ENCODE assay signal across 8 mouse cellular contexts in the genomic region with DNA sequence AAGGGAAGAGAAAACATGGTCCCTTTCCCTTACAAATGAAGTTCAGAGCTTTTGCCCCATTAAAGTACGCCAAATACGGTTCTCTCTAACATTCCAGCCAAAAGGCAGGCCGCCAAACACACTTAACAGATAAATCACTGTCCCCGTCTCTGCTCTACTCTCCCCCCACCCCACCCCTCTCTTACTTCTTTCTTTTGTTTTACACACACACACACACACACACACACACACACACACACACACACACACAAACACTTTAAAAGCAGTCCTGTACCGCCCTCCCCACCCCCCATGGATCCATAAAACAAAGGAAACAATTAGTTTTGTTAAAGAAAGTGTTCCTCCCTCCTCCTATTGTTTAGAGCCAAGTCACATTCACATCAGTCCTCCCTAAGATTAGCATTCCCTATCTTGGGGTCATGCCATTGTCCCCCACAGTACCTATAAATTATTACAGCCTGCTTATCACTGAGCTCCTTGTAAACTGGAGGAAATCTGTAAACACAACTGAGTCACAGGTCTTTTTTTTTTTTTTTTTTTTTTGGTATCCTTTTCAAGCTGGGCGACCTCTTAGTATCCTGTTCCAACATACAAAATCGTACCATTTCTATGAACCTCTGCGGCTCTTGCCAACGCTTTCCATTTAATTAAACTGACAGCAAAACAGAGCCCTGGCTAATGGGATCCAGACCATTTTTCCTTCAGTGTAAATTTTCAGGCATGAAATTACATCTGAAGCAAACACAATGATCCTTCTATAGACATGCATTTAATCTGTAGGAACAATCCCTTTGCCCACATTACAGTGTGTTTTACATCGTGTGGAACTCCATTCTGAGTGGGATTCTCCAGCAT.
DNase-seq lines count a peak whose midpoint lies in the region; ATAC-seq and TF ChIP-seq lines count a peak whose summit lies in the region.

No protein-coding gene starts in this region.

- no peaks in the 10 kb centered on the region for H3K27me3 ChIP-seq in midbrain, postnatal 0 days (ENCODE audit: insufficient read depth, low read length)
- H3K27me3 ChIP-seq in midbrain, embryonic 15.5 days (replicated peaks) = no peaks in the 10 kb centered on the region
- H3K27me3 ChIP-seq in embryonic facial prominence, embryonic 14.5 days (replicated peaks; ENCODE audit: control insufficient read depth, insufficient read depth, low read length) = no peaks in the 10 kb centered on the region
- H3K27me3 ChIP-seq in kidney, embryonic 15.5 days = no peaks in the 10 kb centered on the region
- no peaks in the 10 kb centered on the region for H3K27me3 ChIP-seq in neural tube, embryonic 13.5 days

- WGBS in midbrain, postnatal 0 days = 28% methylated on average over 10 of the region's 10 CpGs
- 24% methylated on average over 10 of the region's 10 CpGs for WGBS in midbrain, embryonic 15.5 days
- 35% methylated on average over 10 of the region's 10 CpGs for WGBS in embryonic facial prominence, embryonic 14.5 days
- 26% methylated on average over 10 of the region's 10 CpGs for WGBS in kidney, embryonic 15.5 days
- 16% methylated on average over 10 of the region's 10 CpGs for WGBS in neural tube, embryonic 13.5 days

- DNase-seq in midbrain, postnatal 0 days (ENCODE audit: low spot score) = peak; percentile 60
- peak; percentile 80 for DNase-seq in embryonic facial prominence, embryonic 14.5 days (ENCODE audit: low spot score)
- DNase-seq in cerebellum, adult 8-10 months = no peak
- DNase-seq in natural killer cell, adult 2 months (ENCODE audit: low spot score in 2 of 2) = no peak

- no peak for TF ChIP-seq CTCF in midbrain, postnatal 0 days (IDR thresholded peaks at IDR 0.05)

- no peak for ATAC-seq in midbrain, postnatal 0 days (ENCODE audit: low FRiP score)
- no peak for ATAC-seq in midbrain, embryonic 15.5 days (replicated peaks)
- ATAC-seq in embryonic facial prominence, embryonic 14.5 days (ENCODE audit: low read depth) = no peak; the same call in 1 of the 2 replicates
- ATAC-seq in kidney, embryonic 15.5 days (replicated peaks; ENCODE audit: low FRiP score) = peak; percentile 75
- ATAC-seq in neural tube, embryonic 13.5 days (ENCODE audit: low read depth) = 0 out of 2 replicates have a peak, but pooled peaks have one; percentile 44
- ATAC-seq in megakaryocyte, adult 5-6 weeks (ENCODE audit: poor library complexity, severe bottlenecking) = no peak

- peaks cover 2% of the 10 kb centered on the region; the same call in 1 of the 2 replicates for H3K4me1 ChIP-seq in midbrain, postnatal 0 days (ENCODE audit: insufficient read depth, low read length)
- peaks cover 19% of the 10 kb centered on the region for H3K4me1 ChIP-seq in midbrain, embryonic 15.5 days
- peaks cover 20% of the 10 kb centered on the region for H3K4me1 ChIP-seq in embryonic facial prominence, embryonic 14.5 days (ENCODE audit: control insufficient read depth, insufficient read depth, low read length)
- peaks cover 43% of the 10 kb centered on the region for H3K4me1 ChIP-seq in kidney, embryonic 15.5 days
- H3K4me1 ChIP-seq in neural tube, embryonic 13.5 days (replicated peaks) = peaks cover 37% of the 10 kb centered on the region

- H3K36me3 ChIP-seq in midbrain, postnatal 0 days (ENCODE audit: insufficient read depth, low read length) = 0 out of 2 replicates have a peak, but pooled peaks cover 3% of the 10 kb centered on the region
- H3K36me3 ChIP-seq in midbrain, embryonic 15.5 days (replicated peaks) = no peaks in the 10 kb centered on the region
- H3K36me3 ChIP-seq in embryonic facial prominence, embryonic 14.5 days (ENCODE audit: control insufficient read depth, insufficient read depth, low read length) = peaks cover 36% of the 10 kb centered on the region
- peaks cover 20% of the 10 kb centered on the region for H3K36me3 ChIP-seq in kidney, embryonic 15.5 days
- peaks cover 7% of the 10 kb centered on the region for H3K36me3 ChIP-seq in neural tube, embryonic 13.5 days

- H3K9ac ChIP-seq in midbrain, postnatal 0 days (replicated peaks; ENCODE audit: low read length, poor library complexity, severe bottlenecking) = no peak overlapping the region
- H3K9ac ChIP-seq in midbrain, embryonic 15.5 days = no peak overlapping the region
- no peak overlapping the region for H3K9ac ChIP-seq in embryonic facial prominence, embryonic 14.5 days (ENCODE audit: low read depth, low read length)
- H3K9ac ChIP-seq in kidney, embryonic 15.5 days = no peak overlapping the region
- no peak overlapping the region for H3K9ac ChIP-seq in neural tube, embryonic 13.5 days

- no peak overlapping the region for H3K4me2 ChIP-seq in midbrain, postnatal 0 days (ENCODE audit: low read depth, low read length, poor library complexity, severe bottlenecking)
- H3K4me2 ChIP-seq in midbrain, embryonic 15.5 days = no peak overlapping the region
- H3K4me2 ChIP-seq in embryonic facial prominence, embryonic 14.5 days (ENCODE audit: low read depth, low read length) = no peak overlapping the region
- H3K4me2 ChIP-seq in kidney, embryonic 15.5 days = peak overlapping the region; percentile 16
- H3K4me2 ChIP-seq in neural tube, embryonic 13.5 days = no peak overlapping the region

- no peaks in the 10 kb centered on the region for H3K9me3 ChIP-seq in midbrain, postnatal 0 days (ENCODE audit: low read length)
- H3K9me3 ChIP-seq in midbrain, embryonic 15.5 days = 0 out of 2 replicates have a peak, but pooled peaks cover 3% of the 10 kb centered on the region
- peaks cover 14% of the 10 kb centered on the region for H3K9me3 ChIP-seq in embryonic facial prominence, embryonic 14.5 days (ENCODE audit: control insufficient read depth, low read length)
- H3K9me3 ChIP-seq in kidney, embryonic 15.5 days (replicated peaks) = peaks cover 5% of the 10 kb centered on the region; the same call in 1 of the 2 replicates
- H3K9me3 ChIP-seq in neural tube, embryonic 13.5 days = peaks cover 6% of the 10 kb centered on the region

- H3K27ac ChIP-seq in midbrain, postnatal 0 days (ENCODE audit: low read depth, low read length) = no peak overlapping the region
- no peak overlapping the region for H3K27ac ChIP-seq in midbrain, embryonic 15.5 days
- peak overlapping the region; percentile 49 for H3K27ac ChIP-seq in embryonic facial prominence, embryonic 14.5 days (replicated peaks; ENCODE audit: low read depth, low read length)
- H3K27ac ChIP-seq in kidney, embryonic 15.5 days = peak overlapping the region; percentile 79
- 0 out of 2 replicates have a peak overlapping the region, but pooled peaks have one; percentile 42 for H3K27ac ChIP-seq in neural tube, embryonic 13.5 days (replicated peaks)

- H3K4me3 ChIP-seq in midbrain, postnatal 0 days (ENCODE audit: low read depth, low read length) = no peak overlapping the region
- no peak overlapping the region for H3K4me3 ChIP-seq in midbrain, embryonic 15.5 days
- H3K4me3 ChIP-seq in embryonic facial prominence, embryonic 14.5 days (ENCODE audit: low read depth, low read length) = no peak overlapping the region
- H3K4me3 ChIP-seq in kidney, embryonic 15.5 days (replicated peaks) = no peak overlapping the region
- H3K4me3 ChIP-seq in neural tube, embryonic 13.5 days = no peak overlapping the region

Comparison
In these comparisons a context has a peak if more than half of its experiments do, and no peak if none do; other contexts are left out.
1. ATAC-seq: peak in kidney, embryonic 15.5 days (single experiment) and neural tube, embryonic 13.5 days (single experiment); none in midbrain, postnatal 0 days (single experiment), midbrain, embryonic 15.5 days (single experiment), embryonic facial prominence, embryonic 14.5 days (single experiment) and megakaryocyte, adult 5-6 weeks (single experiment).
2. DNase-seq: peak in midbrain, postnatal 0 days (single experiment) and embryonic facial prominence, embryonic 14.5 days (single experiment); none in cerebellum, adult 8-10 months (single experiment) and natural killer cell, adult 2 months (0 of 2).
3. H3K27ac ChIP-seq: peak in embryonic facial prominence, embryonic 14.5 days (single experiment), kidney, embryonic 15.5 days (single experiment) and neural tube, embryonic 13.5 days (single experiment); none in midbrain, postnatal 0 days (single experiment) and midbrain, embryonic 15.5 days (single experiment).